Mouse (Mus musculus) brain, embryonic 18.5 days (tissue): Measurements from ENCODE around the gene Ano6.

Source experiments
- DNase-seq: peaks from one replicate; pipeline ENCODE4 v3.0.0-alpha.2; 2012; ENCODE audit warnings: low read depth, low spot score

Gene Ano6

DNA sequence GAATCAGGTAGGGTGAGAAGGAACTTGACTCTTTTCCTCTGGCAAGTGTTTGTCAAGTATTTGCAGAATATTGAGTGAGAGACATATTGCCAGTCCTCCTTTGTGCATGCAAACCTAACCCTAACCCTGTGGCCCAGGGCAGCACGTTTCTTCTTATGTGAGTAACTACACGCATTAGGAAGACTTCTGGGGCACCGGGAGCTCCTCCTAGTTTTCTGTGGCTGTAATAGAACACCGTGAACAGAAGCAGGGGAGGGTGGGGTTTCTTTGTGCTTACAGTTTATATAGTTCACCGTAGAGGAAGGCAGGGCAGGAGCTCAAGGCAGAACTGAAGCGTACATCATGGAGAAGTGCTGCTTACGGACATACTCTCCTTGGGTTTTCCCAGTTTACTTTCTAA lies 65.3 kb downstream of the Ano6 start:
- no peak for DNase-seq

DNA sequence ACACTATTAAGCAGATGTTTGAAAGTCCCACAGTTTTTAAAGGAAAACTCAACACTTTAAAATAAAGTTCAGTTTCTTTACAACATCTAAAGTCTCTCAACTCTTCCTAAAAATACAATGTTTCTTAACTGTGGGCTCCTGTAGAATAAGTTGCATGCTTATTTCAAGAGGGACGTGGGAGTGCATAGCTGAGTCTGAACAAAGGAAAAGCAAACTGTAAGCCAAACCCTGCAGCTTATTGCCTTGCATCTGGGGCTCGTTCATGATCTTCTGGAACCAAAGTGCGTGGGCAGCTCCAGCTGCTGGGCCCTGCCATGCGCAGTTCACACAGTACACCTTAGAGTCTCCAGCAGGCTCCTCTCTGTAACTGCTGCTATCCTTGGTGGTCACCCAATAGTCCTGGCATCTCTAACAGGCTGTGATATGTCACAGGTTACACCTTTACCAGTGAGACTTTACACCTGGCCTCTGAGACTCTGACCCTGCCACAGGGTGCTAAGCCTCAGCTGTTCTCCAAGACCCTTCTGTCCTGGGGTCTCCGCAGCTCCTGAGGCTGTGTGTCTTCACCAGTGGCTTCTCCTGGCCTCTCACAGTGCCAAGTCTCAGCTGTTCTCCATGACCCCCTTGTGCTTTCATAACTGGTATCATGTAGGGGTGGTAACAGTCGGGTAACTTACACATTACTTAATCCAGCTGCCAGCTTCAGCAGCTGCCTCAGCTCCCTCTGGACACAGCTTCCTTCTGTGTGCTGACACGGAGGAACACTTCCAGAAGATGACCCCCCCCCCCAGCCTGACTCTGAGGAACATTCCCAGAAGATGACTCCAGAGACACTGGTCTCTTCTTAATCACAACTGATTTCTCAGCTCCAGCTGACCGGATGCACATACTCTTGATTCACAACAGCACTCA lies 66.3 kb downstream of the Ano6 start:
- DNase-seq, result no peak

DNA sequence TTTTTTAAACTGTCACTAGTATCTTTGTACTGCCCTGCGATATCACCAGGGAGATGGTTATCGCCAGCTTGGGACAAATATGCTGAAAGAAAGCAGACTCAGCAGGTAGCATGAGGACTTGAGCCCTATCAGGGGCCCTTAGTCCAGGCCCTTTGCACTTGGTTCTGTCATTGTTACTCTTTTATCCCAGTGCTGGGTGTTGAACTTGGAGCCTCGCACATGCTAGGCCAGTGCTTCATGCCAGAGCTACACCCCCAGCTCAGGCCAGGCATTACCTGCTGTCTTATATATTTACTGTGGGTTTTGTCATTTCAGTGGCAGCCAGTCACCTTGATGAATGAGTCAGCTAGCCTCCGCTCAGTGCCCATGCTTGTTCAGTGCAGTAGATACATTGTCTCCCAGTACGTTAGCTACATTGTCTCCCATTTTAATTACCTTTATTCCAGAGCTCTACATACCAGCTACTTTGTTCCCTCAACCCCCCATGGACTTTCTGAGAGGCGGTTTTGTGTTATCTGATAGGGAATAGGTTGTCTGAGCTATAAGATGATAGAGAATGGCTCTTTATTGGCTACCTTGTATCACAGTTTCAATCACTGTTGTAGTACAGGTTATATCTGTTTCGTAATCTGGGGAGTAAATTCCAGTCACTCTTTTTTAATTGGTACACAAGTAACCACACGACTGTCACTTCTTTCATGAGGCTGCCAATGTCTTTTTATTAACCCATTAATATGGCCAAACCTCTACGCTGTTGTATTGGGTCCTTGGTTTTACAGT lies 68.4 kb downstream of the Ano6 start:
- no peak for DNase-seq

DNA sequence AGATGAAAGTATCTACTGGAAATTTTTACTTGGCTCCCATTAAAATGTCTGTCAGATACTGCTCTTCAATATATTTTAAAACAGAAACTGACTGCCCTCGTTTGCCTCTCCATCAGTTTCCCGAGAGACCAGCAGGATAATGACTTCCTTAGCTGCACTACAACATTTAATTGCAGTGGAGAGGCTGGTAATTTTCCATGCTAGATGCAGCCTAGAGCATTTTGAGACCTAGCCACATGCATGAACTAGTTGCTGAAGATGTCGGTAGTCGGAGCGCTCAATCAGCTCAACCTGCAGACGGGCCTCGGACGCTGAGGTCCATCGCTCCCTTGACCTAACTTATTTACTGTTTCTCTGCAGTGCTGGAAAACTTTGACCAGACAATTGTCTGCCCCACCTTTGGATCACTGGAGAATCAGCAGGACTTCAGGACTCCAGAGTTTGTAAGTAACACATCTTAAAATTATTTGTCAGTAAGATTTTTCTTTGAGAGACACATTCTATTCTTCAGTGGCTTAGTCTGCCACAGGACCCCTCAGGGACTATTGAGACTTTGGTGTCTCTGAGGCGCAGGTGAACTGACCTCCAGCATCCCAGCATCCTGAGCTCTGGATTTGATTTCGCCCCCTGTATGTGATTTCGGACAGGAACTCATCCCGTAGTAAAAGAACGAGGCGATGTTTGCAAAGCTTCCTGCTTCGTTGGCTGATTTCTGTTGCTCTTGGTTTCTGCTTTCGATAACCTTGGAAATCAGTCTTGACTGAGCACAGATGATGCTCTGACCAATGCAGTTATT lies 73.4 kb downstream of the Ano6 start:
- no peak for DNase-seq

DNA sequence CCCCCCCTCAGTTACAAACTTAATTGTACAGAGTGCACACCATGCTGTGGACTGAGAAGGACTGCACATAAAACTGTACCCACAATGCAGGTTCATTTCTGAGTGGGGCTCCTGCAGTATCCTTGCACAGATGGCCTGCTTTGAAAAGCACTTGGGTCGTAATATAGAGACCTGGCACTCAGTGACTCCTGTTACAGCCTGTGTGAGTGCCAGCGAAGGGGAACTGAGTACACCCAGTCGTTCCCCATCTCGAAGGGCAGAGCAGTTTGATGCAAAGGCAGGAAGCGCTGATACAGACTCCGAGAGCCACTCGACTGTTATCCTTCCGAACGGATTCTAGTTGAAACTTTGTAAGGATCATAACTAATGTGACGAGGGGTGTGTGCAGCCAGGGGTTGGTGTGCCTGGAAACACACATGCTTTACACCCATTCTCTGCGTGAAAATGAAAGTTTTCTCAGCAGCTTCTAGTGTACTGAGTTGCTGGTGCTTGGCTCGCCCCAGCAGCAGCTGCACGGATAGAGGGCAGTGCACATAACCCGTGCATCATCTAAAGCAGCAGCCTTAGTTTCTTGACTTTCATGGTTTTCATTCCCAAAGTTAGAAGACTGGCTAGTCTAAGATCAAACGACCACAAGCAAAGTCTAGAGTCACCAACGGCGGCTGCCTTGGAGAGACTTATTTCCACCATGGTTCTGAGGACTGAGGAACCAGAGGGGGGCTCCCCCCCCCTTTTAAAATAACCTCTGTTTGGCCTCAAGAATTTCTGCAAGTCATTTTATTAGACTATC lies 74.9 kb downstream of the Ano6 start:
- DNase-seq, result no peak

DNA sequence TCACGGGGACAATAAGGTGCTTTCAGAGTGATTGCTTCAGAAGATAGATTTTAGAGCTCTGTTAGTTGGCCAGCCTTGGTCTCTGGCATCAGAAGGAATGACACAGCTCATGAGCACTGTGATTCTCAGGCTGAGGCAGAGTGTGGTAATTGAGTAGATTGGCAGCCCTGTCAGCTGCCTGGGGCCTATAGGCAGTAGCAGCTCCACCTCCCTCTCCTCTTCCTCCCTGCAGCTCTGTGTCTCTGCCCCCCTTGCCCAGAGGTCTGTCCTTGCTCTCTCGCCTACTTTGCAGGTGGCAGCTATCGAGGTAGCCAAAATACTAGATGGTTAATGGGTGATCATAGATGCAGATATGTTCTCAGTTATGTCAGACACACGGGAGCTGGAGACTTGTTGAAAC lies 77.5 kb downstream of the Ano6 start:
- DNase-seq, result no peak

DNA sequence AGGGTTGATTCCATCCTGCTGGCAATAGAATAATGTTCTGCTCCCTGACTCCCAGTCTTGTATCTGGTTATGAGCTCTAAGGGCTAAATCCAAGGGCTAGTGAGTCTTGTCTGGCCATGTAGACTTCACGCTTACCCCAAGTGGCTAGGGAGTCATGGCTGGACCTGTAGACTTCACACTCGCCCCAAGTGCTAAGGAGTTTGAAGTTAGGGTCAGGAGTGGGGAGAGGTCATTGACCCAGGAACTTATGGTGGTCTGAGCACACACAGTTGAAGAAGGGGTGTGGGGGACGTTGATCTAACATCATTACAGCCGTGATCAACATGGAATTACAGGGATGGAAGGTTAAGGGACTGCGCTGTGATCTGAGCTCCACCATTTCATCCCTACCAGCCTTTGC lies 79.0 kb downstream of the Ano6 start:
- DNase-seq, result no peak

DNA sequence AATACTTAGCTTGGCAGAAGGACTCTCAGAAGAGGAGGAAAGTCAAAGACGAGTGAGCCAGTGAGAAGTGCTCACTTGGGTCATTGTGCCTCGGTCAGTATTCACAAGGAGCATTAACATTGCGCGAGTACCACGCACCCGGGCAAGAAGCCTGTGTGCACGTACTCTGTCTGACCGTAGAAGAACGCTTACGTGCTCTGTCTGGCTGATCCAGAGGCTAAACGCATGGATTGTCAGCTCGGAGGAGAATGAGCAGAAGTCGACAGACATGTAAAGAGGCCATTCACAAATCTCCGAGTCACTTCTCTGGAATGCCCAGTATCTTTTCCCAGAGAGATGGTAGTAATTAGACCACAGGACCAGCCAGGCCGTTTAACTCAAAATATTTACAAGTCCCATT lies 81.0 kb downstream of the Ano6 start:
- no peak for DNase-seq

DNA sequence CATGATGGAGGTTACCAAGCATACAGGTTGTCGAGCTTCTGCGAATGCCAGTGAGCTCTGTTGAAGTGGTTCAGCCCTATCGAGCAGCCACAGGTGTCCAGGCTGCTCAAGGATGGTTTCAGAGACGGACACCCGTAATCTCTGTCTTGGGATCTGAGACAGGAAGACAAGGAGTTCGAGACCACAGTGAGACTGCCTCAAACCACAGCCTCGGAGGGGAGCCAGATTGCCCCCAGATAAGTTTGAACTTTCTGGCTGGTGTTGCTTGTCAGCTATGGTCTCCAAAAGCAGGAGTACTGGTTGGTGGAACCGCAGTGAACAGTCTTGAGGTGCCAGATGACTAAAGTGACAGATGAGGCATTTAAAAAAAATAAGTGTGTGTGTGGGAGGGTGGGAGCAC lies 81.8 kb downstream of the Ano6 start:
- DNase-seq, result no peak

DNA sequence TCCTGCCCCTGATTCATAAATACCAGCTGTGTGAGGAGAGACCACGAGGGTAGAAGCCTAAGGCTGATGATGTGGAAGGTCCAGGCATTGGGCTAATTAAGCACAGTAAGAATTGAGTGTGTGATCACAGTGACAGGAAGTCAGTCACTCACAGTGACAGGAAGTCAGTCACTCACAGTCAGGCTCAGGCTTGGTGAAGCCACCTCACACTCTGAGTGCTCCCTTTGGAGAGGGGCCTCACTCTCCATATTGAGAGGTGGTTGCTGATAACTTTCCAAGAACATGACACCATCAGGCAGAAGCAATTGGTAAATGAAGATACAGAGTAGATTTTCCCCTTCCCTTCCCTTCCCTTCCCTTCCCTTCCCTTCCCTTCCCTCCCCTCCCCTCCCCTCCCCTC lies 82.6 kb downstream of the Ano6 start:
- DNase-seq, result no peak

DNA sequence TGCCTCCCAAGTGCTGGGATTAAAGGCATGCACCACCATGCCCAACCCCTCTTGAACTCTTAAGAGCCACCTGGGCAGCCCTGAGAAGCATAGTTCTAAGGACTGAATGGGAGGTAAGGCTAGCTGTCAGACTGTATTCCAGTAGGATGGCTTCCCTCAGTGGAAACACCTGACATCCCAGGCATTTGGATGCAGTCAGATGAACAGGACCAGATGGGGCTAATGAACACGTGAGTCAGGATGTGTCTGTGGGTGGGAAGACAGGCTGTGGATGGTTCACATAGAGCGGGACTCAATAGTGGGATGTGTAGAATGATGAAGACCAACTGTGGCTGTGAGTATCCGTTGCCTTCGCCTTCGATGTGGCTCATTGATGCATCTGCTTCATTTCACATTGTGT lies 83.6 kb downstream of the Ano6 start:
- no peak for DNase-seq

DNA sequence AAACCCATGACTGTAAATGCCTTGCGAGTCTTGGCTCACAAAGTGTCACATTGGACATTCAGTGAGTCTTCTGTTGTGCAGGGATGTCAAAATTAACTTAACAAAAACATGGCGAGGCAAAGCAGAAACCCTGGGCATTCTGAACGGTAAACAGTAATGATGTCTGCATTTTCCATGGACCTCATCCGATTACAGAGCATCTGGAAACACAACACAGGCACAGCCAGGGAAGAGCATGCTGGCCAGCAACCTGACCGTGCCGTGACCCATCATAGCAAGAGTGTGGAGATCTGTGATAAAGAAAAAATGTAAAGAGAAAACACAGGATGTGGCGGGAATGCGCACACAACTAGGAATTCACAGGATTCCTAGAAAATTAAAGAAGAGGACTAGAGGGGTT lies 84.1 kb downstream of the Ano6 start:
- DNase-seq, result no peak

DNA sequence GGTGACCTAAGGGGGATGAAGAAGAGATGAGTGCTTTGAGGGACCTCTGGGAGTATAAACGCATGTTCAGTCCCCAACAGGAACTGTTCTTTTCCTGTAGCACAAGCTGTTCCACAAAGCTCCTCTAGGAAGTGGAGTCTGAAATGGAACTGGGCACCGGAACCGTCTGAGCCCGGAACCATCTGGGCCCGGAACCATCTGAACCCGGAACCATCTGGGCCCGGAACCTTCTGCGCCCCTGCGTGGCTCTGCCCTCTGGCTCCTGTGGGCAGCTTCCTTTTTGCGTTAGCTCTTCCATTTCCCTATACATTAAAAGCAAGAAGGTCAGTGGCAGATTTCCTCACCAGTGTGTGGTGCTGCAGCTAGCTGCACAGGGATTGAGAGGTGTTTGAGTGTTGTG lies 85.3 kb downstream of the Ano6 start:
- no peak for DNase-seq

DNA sequence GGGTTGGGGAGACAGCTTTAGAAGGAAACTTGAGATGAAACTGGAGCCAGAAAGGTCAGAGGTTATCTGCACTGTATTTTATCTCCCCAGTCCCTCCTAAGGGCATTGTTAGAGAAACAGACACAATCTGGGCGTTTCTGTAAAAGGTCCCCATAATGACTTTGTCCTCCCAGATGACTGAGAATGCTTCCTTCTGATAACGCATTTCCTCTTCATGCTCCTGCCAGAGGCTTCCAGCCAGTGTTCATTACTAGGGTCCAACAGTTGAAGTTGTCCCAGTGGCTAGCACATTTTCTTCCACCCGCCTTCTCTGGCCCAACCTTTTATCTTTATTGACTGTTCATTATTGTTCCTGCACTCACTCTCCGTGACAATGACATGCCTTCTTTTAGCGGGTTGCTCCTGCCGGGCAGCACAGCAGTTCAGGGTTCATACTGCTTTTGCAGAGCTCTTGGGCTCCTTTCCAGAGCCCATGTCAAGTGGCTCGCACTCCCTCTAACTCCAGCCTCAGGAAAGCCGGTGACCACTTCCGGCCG lies 90.0 kb downstream of the Ano6 start:
- DNase-seq, result no peak

DNA sequence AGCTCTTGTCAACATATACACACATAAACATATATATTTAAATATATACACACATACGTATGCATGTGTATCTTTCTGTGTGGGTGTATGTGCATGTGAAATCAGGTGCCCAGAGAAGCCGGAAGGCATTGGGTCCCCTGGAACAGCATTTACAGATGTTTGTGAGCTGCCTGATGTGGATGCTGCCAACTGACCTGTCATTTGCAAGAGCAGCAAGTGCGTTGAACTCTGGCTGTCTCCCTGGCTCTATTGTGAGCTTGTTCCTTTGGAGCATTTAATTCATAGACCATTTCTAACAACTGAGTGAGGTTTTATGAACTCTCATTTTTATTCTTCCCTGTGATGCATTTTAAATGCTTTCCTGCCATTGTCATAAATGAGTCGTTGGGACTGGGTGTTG lies 91.8 kb downstream of the Ano6 start:
- no peak for DNase-seq

DNA sequence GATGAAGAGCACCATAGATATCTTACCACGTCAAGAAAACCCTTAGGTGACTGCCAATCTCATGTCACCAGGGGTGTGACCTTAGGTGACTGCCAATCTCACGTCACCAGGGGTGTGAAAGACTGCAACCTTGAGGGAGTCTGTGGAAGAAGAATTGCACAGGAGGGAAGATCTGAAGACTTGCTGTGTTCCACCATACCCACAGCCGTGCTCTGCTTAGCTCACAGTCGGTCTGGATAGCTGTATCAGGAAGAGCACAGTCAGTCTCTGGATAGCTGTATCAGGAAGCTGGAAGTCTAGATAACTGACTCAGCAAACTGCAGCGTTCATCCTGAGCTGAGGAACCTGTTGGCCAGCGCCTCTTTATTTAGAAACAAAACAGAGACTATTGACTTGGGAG lies 92.9 kb downstream of the Ano6 start:
- DNase-seq, result no peak

DNA sequence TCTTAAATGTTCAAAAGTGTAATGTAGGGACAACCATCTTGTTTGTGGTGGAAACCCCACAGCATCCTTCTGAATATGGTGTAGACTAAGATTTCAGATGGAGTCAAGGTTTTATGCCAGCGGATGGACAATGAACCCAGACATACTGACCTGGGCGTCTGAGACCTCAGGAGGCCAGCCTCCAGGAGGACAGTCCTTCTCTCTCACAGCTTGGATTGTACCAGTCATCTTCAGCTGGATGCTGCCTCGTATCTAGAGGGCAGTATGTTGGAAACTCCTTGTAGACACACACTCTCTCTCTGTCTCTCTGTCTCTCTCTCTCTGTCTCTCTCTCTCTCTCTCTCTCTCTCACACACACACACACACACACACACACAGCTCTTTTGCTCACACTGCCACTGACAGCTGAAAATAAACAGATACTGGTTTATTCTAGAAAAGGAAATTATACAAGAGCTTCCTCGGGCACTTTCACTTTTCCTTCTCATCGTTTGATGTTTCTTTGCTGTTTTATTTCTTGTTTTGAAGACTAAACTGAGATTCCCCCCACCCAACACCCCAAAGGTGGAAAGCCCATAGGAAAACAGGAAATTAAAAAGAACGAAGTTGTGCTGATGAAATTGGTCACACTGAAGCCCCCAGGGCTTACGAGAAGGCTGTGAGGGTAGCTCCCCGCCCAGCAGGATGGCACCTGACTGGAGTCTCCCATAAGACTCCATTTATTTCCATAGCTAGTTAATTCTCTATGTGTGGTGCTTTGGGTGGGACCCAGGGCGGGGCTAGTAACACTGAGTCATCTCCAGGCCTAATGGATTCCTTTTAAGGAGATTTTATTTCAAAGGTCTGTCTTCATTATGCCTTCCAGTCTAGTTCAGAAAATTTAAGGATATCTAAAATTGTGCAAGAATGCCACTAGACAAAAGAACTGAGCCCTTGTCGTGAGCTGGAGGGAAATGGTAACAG lies 94.3 kb downstream of the Ano6 start:
- no peak for DNase-seq

DNA sequence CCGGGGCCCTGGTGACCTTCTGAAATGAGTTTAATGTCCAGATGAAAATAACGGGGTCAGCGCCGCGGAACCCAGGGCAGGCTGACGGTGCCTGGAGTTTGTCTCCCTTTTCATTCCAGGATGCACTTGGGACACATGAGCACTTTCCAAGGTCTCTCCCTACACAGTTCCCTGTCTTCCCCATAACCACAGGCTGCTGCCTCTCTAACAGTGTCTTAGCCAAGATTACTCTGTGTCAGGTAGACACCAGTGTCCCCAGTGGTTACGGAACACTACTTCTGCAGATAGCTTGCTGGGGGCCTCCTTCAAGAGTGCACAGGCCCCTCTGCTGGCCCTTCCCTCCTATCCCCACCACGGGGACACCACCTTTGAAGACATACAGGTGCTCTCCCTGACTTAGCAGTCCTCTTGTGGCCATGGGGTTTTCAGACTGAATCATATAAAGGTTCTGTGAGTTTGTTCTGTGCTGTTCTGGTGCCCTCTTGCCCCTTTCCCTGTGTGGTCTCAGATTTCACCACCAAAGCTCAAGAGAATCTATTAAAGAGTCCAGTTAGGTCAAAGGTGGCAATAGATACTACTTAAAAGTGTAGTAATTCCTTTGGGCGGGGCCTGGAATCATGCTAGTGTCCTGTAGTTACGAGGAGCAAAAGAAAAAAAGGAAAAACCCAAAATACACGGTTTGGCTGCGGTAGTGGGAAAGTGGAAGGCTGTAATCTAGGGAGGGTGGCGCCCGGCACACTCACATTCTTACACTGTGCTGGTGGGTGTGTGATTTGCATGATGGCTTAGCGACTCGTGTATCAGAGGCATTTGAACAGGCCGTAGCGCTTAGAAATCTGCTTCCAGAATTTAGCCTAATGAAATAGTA lies 95.5 kb downstream of the Ano6 start:
- DNase-seq, result no peak

DNA sequence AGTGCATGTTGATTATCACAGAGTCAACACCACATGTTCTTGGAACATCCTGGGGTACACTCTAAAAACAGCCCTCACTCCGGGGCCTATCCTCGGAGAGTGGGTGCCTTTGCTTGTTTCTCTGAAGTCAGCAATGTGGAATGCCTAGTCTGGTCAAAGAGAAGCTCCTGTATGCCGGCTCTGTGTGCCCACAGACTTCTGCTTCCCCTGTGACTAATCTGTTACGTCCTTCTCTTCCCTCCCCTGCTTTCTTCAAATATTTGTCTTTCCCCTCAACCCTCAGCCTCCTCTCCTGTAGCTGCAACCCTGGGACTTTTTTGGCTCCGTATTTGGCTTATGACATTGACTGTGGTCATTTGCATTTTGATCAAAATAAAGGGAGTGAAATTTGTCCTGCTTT lies 96.7 kb downstream of the Ano6 start:
- DNase-seq, result no peak
